Mouse (Mus musculus): ENCODE data around the gene Spice1. TPM values are rescaled to one million over a fixed set of nuclear protein-coding genes. Genes with fewer than 3 reads are reported as not detected.

Spice1 gene
- total RNA-seq, 2 experiments from 2014 or later: 15.3 to 23.9 TPM

Other genes starting within 250 kb of the Spice1 start
- 49.5 and 51.9 TPM in 2 replicates for gene Atp6v1a, start 207.4 kb upstream of the Spice1 start, total RNA-seq (2015)
- 81.0 and 83.3 TPM in 2 replicates for gene Atp6v1a, start 207.4 kb upstream of the Spice1 start, total RNA-seq (2017)
- gene Naa50, start 207.3 kb upstream of the Spice1 start, total RNA-seq (2015): 164 and 170 TPM in 2 replicates
- 112 and 129 TPM in 2 replicates for gene Naa50, start 207.3 kb upstream of the Spice1 start, total RNA-seq (2017)
- gene Usf3, start 173.9 kb upstream of the Spice1 start, total RNA-seq (2015): 26.5 and 30.7 TPM in 2 replicates
- gene Usf3, start 173.9 kb upstream of the Spice1 start, total RNA-seq (2017): 9.4 and 10.0 TPM in 2 replicates
- not detected in 2 replicates for gene Sidt1, start 13.9 kb upstream of the Spice1 start, total RNA-seq (2015)
- 0.08 TPM in 1 of 2 replicates, not detected in the other for gene Sidt1, start 13.9 kb upstream of the Spice1 start, total RNA-seq (2017)
- gene Cfap44, start 47.7 kb downstream of the Spice1 start, total RNA-seq (2015): not detected in 2 replicates
- 0.30 TPM in 1 of 2 replicates, not detected in the other for gene Cfap44, start 47.7 kb downstream of the Spice1 start, total RNA-seq (2017)
- gene Boc, start 211.8 kb downstream of the Spice1 start, total RNA-seq (2015): 0.07 and 0.17 TPM in 2 replicates
- gene Boc, start 211.8 kb downstream of the Spice1 start, total RNA-seq (2017): 0.08 and 0.30 TPM in 2 replicates

All from megakaryocyte progenitor cell, adult 5-6 weeks (primary cell).